Mouse (Mus musculus): Measurements from ENCODE around the gene Atp9a.

Gene Atp9a

DNA sequence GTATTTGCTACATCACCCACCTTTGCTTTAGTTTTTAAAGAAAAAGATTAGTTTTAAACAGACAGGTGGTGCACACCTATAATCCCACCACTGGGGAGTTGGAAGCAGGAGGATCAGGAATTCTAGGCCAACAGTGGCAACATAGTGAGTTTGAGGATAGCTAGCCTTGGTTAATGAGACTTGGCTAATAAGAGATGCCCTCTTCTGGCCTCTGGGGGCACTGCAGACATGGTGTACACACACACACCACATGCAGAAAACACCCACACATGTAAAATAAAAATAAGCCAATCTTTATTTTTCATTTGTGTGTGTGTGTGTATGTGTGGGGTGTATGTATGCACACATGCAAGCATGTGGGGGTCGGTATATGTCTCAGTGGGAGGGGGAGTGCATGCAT, 3.4 kb downstream of the Atp9a start:
- no peak for DNase-seq (ENCODE audit: low spot score)

DNA sequence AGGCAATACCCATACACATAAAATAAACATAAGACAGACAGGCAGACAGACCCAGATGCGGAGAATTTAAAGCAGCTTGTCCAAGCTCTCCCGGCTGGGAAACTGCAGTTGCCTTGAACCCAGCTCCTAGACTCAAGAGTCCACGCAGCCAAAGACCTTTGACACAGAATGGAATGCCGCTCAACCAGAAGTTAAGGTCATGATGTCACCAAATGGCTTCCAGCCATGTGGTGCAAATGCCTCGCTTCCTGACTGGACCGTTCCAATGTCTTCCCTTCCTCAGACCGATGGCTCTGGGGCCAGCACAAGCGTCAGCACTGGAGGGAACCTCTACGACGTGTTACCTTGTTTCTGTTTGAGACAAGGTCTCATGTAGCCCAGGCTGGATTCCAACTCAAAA, 4.3 kb downstream of the Atp9a start:
- no peak for DNase-seq (ENCODE audit: low spot score)

DNA sequence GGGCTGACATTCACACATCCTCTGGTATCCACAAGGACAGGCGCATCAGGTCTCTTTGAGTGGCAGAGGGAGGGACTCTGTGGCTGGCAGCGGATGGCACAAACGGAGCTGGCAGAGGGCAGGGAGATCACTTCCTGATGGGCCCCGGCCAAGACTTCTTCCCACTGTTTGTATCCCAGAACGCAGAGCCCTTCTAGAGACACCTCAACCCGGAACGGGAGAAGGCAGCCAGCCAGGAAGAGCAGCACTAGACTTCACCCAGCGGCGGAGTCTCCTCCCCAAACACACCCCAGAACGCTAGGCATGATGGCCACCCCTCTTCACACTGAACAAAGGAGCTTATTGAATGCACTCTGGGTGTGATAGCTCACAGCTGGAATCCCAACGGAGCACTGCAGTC, 8.2 kb downstream of the Atp9a start:
- no peak for DNase-seq (ENCODE audit: low spot score)

DNA sequence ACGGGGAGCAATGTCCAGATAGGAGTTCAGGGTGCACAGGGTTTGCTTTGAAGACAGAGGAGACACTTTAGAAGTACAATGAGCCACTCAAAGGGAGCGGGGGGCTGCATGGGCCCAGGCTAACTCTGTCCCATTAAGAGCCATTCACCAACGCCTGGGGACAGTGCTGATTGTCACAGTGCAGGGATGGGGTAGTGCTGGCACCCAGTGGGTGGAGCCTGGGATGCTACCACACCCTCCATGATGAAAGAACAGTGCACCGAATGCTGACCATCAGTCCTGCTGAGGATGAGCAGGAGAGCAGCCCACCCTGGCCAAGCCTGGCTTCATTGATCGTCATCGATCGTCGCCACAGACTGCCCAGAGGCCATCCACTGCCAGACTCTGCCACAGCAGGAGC, 11.0 kb downstream of the Atp9a start:
- DNase-seq (ENCODE audit: low spot score): no peak

DNA sequence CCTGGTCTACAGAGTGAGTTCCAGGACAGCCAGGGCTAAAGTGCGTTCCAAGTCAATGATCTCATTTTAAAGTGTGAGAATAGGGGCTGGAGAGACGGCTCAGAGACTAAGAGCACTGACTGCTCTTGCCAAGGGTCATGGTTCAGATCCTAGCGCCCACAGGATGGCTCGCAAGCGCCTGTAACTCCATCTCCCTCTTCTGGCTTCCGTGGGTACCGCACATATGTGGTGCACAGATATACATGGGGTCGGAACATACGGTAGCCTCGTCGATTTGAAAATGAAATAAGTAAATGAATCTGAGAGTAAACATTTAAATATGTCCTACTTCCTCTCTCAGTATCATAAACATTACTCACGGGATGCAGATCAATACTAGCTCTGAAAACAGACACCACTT, 12.5 kb downstream of the Atp9a start:
- DNase-seq (ENCODE audit: low spot score): no peak

DNA sequence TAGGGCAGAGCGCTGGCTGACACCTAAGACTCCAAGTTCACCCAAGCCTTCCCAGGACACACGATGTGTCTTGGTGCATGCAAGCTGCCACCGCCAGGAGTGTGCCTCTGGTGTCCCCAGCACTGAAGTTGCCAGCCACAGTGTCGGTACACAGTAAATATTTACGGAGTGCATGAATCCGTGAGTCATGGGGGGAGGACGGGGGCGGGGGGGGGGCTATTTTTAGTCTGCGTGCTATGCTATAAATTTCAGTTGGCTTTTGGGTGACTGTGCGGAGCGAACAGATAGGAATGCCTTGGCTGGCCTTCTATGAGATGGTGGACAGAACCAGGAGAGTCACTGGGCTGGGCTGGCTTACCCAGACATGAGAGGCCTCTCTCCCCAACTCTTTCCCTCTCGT, 14.2 kb downstream of the Atp9a start:
- no peak for DNase-seq (ENCODE audit: low spot score)

DNA sequence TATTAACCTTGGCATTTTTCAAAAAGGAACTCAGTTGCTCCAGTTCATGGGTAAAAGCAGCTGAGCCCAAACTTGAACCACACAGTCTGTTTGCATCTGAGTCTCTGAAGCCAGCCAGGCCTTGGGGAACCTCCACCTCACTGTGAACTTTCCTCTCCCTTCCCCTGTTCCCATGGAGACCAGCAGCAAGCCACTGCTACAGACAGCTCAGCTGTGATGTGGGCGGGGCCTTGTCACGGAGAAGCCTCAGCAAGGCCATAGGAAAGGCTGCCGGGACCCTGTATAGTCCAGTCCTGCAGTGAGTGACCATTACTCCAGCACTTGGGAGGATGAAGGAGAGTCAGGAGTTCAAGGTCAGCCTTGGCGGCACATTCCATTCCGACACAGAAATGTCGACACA, 16.2 kb downstream of the Atp9a start:
- DNase-seq (ENCODE audit: low spot score): no peak

DNA sequence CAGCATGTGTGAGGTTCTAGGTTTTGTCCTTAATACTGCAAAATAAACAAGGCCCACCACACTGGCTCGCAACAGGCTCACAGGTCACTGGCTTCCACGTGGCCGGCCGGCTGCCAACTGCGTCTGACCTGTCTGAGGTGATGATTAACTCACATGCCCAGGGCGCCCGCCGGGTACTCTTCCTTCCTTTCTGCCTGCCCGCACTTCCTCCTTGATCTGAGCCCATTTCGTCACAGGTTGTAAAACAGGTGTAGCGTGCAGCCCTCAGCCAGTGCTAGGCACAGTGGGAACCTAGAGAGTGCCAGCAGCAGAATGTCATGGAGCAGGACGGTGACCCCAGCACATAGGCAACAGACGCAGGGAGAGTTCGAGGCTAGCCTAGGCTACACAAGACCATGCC, 20.9 kb downstream of the Atp9a start:
- DNase-seq (ENCODE audit: low spot score): no peak

DNA sequence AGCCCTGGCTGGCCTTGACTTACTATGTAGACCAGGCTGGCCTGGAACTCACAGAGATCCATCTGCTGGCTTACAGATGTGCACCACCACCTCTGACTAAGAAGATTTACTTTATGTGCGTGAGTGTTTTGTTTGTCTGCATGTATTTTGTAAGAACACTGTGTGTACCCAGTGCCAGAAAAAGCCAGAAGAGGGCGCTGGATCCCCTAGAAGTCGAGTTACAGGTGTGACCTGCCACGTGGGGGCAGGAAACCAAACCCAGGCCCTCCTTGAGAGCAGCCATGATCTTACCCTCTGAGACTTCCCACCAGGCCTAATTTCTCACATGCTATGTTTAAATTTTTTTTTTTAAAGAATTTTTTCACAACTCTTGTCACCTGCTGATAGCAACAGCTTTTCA, 22.5 kb downstream of the Atp9a start:
- DNase-seq (ENCODE audit: low spot score): no peak

DNA sequence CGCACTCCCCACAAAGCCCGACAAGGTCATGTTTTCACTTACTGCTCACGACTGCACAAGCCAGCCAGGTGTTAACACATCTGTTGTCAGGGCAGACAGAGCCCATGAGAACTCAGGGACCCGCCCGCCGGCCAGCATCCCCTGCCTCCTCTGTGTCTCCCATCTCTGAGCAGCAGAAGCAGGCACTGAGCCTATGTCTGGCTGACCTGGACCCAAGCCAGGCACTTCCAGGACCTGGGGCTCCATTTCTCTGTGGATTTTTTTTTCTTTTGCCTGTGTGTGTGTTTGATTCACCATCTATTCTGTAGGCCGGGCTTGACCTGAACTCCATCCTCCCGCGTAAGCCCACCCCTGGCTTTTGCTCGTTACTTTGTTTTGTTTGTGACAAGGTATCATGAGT, 23.5 kb downstream of the Atp9a start:
- DNase-seq (ENCODE audit: low spot score): no peak

DNA sequence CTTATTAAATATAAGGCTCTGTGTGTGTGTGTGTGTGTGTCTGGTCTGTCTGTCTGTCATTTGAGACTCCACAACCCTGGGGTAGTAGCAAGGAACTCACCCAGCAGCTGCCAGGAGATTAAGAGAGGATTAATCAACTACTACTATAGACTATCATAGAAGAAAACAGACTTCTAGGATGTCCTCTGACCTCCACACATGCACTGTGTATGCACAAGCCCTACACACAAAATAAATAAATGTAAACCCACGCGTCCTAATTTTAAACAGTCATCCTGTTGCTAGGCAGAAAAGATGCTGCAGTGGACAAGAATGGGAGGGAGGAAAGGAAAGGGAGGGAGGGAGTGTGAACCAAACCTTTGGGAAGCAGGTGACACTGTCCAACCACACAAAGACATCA, 23.9 kb downstream of the Atp9a start:
- DNase-seq (ENCODE audit: low spot score): no peak

DNA sequence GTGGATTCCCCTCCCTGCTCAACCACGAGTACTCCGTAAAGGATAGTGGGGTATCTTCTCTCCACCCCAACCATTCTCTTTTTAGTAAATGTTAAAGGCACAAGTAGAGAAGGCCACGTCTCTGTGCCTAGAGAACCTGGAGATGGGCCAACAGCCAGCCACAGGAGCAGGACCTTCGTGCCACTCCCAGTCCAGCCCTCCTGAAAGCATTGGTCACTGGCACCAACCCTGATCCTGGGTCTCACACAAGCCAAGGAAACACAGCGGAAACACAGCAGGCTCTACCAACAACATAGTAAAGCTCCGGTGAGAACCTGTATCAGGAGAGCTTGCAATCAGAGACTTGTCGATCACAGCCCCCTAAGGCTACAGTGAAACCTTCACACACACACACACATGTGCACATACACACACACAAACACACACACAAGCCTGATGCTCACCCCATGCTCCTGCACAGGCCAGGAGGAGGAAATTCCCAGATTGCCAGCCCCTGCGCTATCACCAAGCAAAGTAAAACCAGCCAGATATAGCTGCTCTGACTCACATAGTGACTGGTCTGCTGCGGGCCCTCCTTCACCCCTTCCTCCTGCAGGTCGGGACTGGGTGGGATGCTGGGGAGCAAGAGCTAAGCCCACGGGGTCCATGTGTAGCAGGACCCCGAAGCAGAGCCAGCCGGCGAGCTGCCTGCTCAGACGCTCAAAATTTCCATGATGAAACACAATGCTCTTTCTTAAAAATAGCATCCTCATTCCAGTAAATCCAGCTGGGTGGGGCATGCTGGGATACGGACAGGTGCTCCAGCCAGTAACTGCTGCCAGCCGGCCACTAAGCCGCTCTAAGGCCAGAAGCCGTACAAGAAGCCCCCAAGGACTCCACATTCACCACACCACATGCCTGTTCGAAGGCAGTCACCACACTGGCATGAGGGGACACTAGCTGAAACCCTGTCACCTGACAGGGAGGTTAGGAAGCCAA, 29.7 kb downstream of the Atp9a start:
- no peak for DNase-seq (ENCODE audit: low spot score)

DNA sequence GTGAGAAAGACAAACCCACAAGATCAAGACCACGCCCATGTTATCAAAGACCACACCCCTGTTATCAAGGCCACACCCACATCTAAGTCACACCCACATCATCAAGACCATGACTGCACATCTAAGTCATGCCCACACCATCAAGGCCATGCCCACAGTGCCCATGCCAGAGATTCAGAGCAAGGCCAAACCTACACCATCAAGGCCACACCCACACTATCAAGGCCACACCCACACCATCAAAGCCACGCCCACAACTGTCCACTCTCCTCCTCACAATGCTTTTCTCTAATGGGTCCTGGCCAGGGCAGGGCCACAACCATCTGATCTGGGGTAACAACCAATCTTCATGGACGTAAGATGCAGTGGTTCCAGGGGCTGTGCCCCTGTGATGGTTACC, 31.2 kb downstream of the Atp9a start:
- DNase-seq (ENCODE audit: low spot score): no peak

DNA sequence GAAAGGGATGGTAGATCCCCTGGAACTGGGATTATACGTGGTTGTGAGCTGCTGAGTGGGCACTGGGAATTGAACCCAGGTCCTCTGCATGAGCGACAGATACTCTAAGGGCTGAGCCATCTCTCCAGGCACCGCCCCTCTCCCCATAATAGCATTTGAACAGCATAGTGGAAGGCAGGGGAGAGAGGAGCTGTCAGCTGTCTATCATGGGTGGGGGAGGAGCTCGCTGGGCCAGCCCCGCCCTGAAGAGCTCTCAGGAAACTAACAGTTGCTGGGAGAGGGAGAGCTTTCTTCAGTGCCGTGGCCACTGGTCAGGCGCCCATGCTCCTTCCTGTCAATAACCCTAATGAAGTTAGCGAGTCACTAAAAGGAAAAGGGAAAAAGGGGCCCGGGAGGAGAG, 34.4 kb downstream of the Atp9a start:
- DNase-seq (ENCODE audit: low spot score): no peak

DNA sequence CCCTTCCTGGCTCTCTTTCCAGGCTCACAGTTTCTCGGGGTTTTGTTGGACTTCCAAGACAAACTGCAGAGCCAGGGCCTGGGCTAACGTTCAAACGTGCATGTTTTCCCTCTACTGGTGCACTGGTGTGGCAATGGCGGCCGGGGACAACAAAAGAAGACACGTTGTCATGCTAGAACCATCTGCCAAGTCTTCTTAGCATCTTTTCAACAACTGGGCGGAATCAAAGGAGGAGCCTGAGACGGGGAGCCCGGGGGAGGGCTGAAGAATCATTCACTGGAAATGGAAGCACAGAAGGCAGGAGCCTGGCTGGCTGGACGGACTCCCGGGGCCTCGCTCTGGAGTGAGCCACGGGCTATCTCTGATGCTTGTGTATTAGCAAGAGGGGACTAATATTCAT, 39.9 kb downstream of the Atp9a start:
- no peak for DNase-seq (ENCODE audit: low spot score)

DNA sequence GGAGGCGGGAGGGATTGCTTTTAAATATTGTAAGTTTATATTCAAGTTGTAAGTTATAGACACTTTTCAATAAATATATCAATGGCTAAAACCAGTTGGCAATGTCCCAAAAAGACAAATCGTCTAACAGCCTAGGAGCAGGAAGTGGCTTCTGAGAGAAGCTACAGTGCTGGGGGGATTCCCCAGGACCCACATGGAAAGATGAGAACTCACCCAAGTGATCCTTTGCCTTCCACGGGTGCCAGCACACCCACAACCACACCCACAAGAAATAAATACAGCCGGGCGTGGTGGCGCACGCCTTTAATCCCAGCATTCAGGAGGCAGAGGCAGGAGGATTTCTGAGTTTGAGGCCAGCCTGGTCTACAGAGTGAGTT, 47.2 kb downstream of the Atp9a start:
- no peak for DNase-seq (ENCODE audit: low spot score)

DNA sequence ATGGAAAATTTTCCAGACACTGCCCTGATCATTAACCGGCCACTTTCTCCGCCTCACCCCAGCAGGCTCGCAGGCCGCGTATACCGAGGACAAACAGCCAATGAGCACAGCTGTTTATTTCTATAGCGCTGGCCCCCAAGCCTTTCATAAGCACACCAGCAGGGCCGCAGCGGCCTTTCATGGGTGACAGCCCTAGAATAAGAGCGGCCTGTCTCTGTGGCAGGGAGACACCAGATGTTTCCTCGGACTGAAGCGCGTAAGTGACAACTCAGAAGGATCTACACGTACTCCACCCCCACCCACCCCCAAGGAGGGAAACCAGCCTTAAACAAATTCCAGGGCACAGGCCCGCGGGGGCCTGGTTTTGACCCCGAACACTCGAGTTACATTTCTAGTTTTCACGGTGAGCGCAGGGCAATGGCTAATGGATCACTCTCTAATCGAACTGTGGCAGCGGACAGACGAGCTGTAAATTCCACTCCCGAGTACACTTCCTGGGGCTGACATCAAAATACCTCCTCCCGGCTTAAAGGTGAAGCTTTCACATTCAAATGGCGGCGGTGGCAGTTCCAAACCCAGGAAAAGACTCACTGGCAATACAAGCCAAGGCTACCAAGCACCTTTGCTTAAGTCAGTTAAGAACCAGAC, 47.7 kb downstream of the Atp9a start:
- no peak for DNase-seq (ENCODE audit: low spot score)

DNA sequence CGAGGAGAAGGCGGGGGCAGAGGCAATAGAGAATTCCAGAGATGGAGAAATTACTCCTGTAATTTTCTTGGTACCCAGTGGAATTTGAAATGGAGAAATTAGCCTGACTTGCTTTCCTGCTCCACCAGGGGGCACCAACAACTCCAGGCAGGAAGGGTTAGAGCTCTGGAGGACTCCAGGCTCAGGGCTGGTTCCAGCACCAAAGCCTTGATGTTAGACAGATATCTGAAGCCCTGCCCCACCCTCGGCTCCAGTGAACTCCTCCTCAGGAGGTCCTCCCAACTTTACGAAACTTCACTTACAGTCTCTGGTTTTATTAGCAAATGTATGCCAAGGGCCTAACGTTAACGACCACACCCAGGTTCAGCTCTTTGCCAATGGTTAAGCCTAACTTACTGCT, 50.4 kb downstream of the Atp9a start:
- peak; percentile 14 for DNase-seq (ENCODE audit: low spot score)

DNA sequence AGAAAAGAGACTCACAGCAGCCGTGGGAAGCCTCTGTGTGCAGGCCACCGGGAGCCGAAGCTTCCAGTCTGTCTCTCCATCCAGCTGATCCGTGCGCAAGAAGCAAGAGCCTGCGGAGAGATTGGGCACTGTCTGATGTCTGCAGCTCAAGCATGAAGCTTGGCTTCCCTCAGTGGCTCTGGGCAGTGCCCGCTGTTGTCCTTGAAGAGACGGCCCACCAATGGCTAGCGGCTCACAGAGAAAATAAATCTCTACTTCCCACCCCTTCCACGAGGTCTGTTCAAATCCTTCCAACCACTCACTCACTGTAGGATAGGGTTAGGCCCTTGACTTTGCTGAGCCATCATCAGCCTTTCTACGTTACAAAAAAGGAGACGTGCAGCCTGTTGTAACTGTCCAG, 54.9 kb downstream of the Atp9a start:
- DNase-seq (ENCODE audit: low spot score): no peak

DNA sequence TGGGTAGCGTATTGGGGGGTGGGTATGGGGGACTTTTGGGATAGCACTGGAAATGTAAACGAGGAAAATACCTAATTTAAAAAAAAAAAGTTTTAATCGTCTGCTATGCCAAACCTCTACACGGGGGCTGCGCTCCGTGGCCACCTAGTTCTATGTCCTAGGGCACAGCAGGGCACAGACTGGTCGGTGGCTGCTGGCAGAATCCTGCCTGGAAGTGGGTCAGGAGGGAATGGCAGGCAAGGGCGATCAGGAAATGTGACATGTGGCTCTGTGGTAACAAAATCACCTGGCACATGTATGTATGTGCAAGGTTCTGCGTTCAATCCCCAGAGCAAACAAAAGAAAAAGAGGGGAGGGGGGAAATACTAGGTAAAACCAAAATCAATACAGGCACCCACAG, 56.3 kb downstream of the Atp9a start:
- DNase-seq (ENCODE audit: low spot score): no peak

DNA sequence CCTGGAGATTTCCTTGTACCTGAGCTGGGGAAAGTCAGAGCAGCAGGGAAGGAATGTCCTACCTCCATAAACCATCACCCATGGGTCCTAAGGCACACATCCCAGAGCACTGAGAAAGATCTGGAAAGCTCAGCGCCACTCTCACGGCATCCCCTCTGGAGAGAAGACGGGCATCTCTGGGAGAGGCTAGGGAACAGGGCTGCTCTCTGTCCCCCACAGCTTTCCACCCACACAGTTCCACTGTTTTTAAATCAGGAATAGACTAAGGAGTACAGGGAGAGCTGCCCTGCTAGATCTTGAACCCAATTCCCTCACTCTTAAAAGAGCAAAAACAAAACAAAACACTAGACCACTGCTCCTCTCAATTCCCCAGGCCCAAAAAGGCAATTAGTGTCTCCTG, 57.5 kb downstream of the Atp9a start:
- DNase-seq (ENCODE audit: low spot score): no peak

DNA sequence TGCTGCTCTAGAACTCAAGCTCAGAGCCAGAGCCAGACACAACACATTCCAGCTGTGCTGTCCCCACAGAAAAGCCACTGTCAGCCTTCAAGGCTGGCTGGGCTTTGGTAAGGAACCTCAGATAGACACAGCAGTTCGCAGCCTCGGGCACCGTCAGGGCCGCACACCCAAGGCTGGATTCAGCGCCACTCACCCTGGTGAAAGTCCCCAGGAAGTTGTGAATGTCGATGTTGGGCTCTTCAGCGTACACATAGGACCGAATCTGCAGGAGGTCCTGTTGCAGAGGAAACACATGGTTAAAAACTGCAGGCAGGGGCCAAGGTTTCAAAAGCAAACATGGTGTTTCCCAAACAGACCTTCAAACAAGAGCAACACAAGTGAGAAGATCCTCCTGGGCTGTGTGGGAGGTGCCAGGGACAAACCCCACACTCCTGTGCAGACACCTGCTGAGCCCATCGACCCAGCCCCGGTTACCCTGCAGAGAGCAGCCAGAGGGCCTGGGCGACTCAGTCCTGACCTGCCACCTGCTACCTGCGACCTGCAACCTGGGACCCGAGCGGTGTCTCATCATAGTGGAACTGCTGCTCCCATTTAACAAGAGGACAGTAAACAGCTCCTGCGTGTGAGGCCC, 58.6 kb downstream of the Atp9a start:
- no peak for DNase-seq (ENCODE audit: low spot score)

DNA sequence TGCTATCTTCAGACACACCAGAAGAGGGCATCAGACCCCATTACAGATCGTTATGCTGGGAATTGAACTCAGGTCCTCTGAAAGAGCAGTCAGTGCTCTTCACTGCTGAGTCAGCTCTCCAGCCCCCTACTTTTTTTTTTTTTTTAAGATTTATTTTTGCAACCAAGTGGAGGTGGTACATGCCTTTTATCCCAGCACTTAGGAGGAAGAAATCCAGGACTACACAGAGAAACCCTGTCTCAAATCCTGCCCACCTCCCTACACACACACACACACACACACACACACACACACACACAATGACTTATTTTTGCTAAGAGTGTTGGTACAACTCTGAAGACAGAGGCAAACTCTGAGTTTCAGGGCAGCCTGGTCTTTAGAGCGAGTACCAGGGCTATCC, 59.5 kb downstream of the Atp9a start:
- no peak for DNase-seq (ENCODE audit: low spot score)

Data from MN1 (cell line).